Mouse (Mus musculus) layer of hippocampus, adult 8-10 months (tissue): Measurements from ENCODE around the gene Dram1. TPM values are rescaled to one million over a fixed set of nuclear protein-coding genes. Genes with fewer than 3 reads are reported as not detected.
A peak's percentile ranks its signal among the peaks of the same experiment; 100 is the strongest.
"Not testable (repeated sequence)": the region's sequence is repeated elsewhere in the genome, so short reads cannot be mapped to it uniquely, and the experiment has no call there.

ENCODE experiments used
- DNase-seq, 2 experiments: peaks; one replicate each; pipeline ENCODE4 v3.0.0; 2022; ENCODE audit warnings: low spot score in 2 of 2
- total RNA-seq, 4 experiments: library from RNA; stranded (reverse); gene quantifications; 2 replicates each; pipeline ENCODE4 v1.2.4; 2022

Dram1 gene
- total RNA-seq, 4 experiments from 2014 or later = 1.0 to 1.7 (median 1.6) TPM

- DNase-seq = no peak
Observed at GRCm38 (mm10) chr10:88386251-88386650, 7.4 kb upstream of the Dram1 start.

- DNase-seq = no peak
Observed at GRCm38 (mm10) chr10:88385758-88386157, 6.9 kb upstream of the Dram1 start.

- DNase-seq = no peak
Observed at GRCm38 (mm10) chr10:88385290-88385689, 6.4 kb upstream of the Dram1 start.

- no peak for DNase-seq
Observed at GRCm38 (mm10) chr10:88384081-88384480, 5.2 kb upstream of the Dram1 start.

GRCm38 (mm10) chr10:88383479-88383878, 4.6 kb upstream of the Dram1 start:
- DNase-seq = no peak

GRCm38 (mm10) chr10:88382009-88382408, 3.1 kb upstream of the Dram1 start:
- no peak for DNase-seq

GRCm38 (mm10) chr10:88381286-88381685, 2.4 kb upstream of the Dram1 start:
- no peak for DNase-seq

GRCm38 (mm10) chr10:88380430-88381060, 1.7 kb upstream of the Dram1 start:
- DNase-seq = no peak

GRCm38 (mm10) chr10:88380002-88380401, 1.1 kb upstream of the Dram1 start:
- no peak for DNase-seq

GRCm38 (mm10) chr10:88377666-88378065, 1.2 kb downstream of the Dram1 start:
- DNase-seq = no peak

GRCm38 (mm10) chr10:88376770-88377169, 2.1 kb downstream of the Dram1 start:
- peak; percentile 92 to 97 for DNase-seq

- DNase-seq = no peak
Observed at GRCm38 (mm10) chr10:88374984-88375383, 3.9 kb downstream of the Dram1 start.

- not testable (repeated sequence) for DNase-seq
Observed at GRCm38 (mm10) chr10:88372945-88373344, 5.9 kb downstream of the Dram1 start.

GRCm38 (mm10) chr10:88372436-88372835, 6.4 kb downstream of the Dram1 start:
- no peak for DNase-seq

GRCm38 (mm10) chr10:88371793-88372192, 7.1 kb downstream of the Dram1 start:
- no peak for DNase-seq

- DNase-seq = no peak
Observed at GRCm38 (mm10) chr10:88369233-88369632, 9.6 kb downstream of the Dram1 start.

GRCm38 (mm10) chr10:88364221-88364620, 14.7 kb downstream of the Dram1 start:
- no peak for DNase-seq

GRCm38 (mm10) chr10:88362218-88362617, 16.7 kb downstream of the Dram1 start:
- no peak for DNase-seq

- DNase-seq = peak in 1 of 2 experiments; percentile 45
Observed at GRCm38 (mm10) chr10:88356983-88357559, 21.8 kb downstream of the Dram1 start.

- DNase-seq = no peak
Observed at GRCm38 (mm10) chr10:88356114-88356982, 22.5 kb downstream of the Dram1 start.

- no peak for DNase-seq
Observed at GRCm38 (mm10) chr10:88354599-88354998, 24.3 kb downstream of the Dram1 start.

- no peak for DNase-seq
Observed at GRCm38 (mm10) chr10:88352549-88352948, 26.3 kb downstream of the Dram1 start.
